ENCODE assay signal across 8 mouse cellular contexts in the genomic region with DNA sequence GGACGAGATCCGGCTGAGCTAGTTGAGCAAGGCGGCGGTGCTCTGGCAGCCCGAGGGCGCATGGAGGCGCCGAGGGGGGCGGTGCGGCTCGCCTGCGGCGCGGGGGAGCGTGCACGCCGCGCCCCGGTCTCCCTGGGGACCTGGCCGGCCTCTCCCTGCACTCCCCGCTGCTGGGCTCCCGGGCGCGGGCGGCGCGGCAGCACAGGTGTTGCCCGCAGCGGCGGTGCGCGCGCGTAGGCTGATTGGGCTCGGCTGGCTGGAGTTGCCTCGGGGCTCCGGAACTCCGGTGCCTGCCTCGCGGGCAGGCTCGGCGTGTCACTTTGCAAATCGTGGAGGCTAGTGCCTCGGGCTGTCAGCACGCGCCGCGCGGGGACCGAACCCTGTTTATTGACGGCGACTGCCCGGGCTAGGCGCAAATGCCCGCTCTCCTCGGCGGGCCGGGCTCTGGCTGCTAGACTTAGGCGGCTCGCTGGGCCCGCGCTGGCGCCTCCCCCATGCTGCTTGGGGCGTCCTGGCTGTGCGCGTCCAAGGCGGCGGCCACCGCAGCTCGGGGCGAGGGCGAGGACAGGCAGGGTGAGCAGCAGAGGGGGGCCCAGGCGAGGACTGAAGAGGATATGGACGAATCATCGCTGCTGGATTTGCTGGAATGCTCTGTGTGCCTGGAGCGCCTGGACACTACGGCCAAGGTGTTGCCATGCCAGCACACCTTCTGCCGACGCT. TPM values are rescaled to one million over a fixed set of nuclear protein-coding genes. Genes with fewer than 3 reads are reported as not detected.
DNase-seq lines count a peak whose midpoint lies in the region; ATAC-seq and TF ChIP-seq lines count a peak whose summit lies in the region.

TSS of gene Sh3rf3 (plus strand) at position 279 of the 720 bp plus-strand sequence.

- H3K27me3 ChIP-seq in intestine, embryonic 16.5 days (replicated peaks; ENCODE audit: control insufficient read depth, insufficient read depth, low read length) = peaks cover 31% of the 10 kb centered on the region
- peaks cover 18% of the 10 kb centered on the region for H3K27me3 ChIP-seq in limb, embryonic 14.5 days (ENCODE audit: control insufficient read depth, insufficient read depth, low read length)
- H3K27me3 ChIP-seq in midbrain, embryonic 16.5 days (ENCODE audit: control insufficient read depth, insufficient read depth, low read depth, low read length) = peaks cover 8% of the 10 kb centered on the region
- peaks cover 5% of the 10 kb centered on the region; the same call in 1 of the 2 replicates for H3K27me3 ChIP-seq in stomach, postnatal 0 days (ENCODE audit: control insufficient read depth, insufficient read depth, low read length)

- under 1% methylated on average over 67 of the region's 79 CpGs for WGBS in intestine, embryonic 16.5 days
- under 1% methylated on average over 49 of the region's 79 CpGs for WGBS in limb, embryonic 14.5 days
- WGBS in midbrain, embryonic 16.5 days = under 1% methylated on average over 52 of the region's 79 CpGs
- under 1% methylated on average over 71 of the region's 79 CpGs for WGBS in stomach, postnatal 0 days

- peak; percentile 32 for ATAC-seq in frontal cortex, adult (ENCODE audit: low TSS enrichment)
- peak; percentile 71 for ATAC-seq in intestine, embryonic 16.5 days
- ATAC-seq in limb, embryonic 14.5 days (ENCODE audit: low FRiP score, low read depth) = 0 out of 2 replicates have a peak, but pooled peaks have one; percentile 14
- ATAC-seq in midbrain, embryonic 16.5 days = peak; percentile 60
- ATAC-seq in stomach, postnatal 0 days (ENCODE audit: low FRiP score, low TSS enrichment) = peak; percentile 43

- 0 out of 2 replicates have a peak, but pooled peaks cover 6% of the 10 kb centered on the region for H3K4me1 ChIP-seq in intestine, embryonic 16.5 days (ENCODE audit: control insufficient read depth, insufficient read depth, low read length)
- no peaks in the 10 kb centered on the region for H3K4me1 ChIP-seq in limb, embryonic 14.5 days (ENCODE audit: control insufficient read depth, insufficient read depth, low read length)
- peaks cover 11% of the 10 kb centered on the region for H3K4me1 ChIP-seq in midbrain, embryonic 16.5 days (ENCODE audit: control insufficient read depth, insufficient read depth, low read length)
- no peaks in the 10 kb centered on the region for H3K4me1 ChIP-seq in stomach, postnatal 0 days (replicated peaks; ENCODE audit: control insufficient read depth, insufficient read depth)

- peak within 1 kb of the TSS; percentile 99 for H3K4me2 ChIP-seq in intestine, embryonic 16.5 days (ENCODE audit: low read depth, low read length)
- H3K4me2 ChIP-seq in limb, embryonic 14.5 days (replicated peaks; ENCODE audit: low read depth, low read length, severe bottlenecking) = peak within 1 kb of the TSS; percentile 100
- peak within 1 kb of the TSS; percentile 98 for H3K4me2 ChIP-seq in midbrain, embryonic 16.5 days (ENCODE audit: low read length)
- H3K4me2 ChIP-seq in stomach, postnatal 0 days (replicated peaks; ENCODE audit: low read depth) = peak within 1 kb of the TSS; percentile 99

- TF ChIP-seq CTCF in stomach, postnatal 0 days (IDR thresholded peaks at IDR 0.05; ENCODE audit: low read depth) = no peak

- no peak within 1 kb of the TSS; the same call in 1 of the 2 replicates for H3K27ac ChIP-seq in intestine, embryonic 16.5 days (ENCODE audit: low read length)
- H3K27ac ChIP-seq in limb, embryonic 14.5 days (replicated peaks; ENCODE audit: low read depth, low read length) = no peak within 1 kb of the TSS
- peak within 1 kb of the TSS; percentile 79 for H3K27ac ChIP-seq in midbrain, embryonic 16.5 days (ENCODE audit: low read length)
- H3K27ac ChIP-seq in stomach, postnatal 0 days (replicated peaks) = peak within 1 kb of the TSS; percentile 35; the same call in 1 of the 2 replicates

- H3K9me3 ChIP-seq in intestine, embryonic 16.5 days (ENCODE audit: control insufficient read depth, low read length) = no peaks in the 10 kb centered on the region
- H3K9me3 ChIP-seq in limb, embryonic 14.5 days (ENCODE audit: control insufficient read depth, low read length) = no peaks in the 10 kb centered on the region
- H3K9me3 ChIP-seq in midbrain, embryonic 16.5 days (replicated peaks; ENCODE audit: control insufficient read depth, low read length, poor library complexity, severe bottlenecking) = no peaks in the 10 kb centered on the region
- H3K9me3 ChIP-seq in stomach, postnatal 0 days (ENCODE audit: control insufficient read depth, low read length) = no peaks in the 10 kb centered on the region

- no peak for DNase-seq in frontal cortex, postnatal 36 days (ENCODE audit: low spot score in 2 of 2)
- DNase-seq in cerebellum, adult 8-10 months = peak; percentile 2
- peak; percentile 21 for DNase-seq in forelimb bud, embryonic 11.5 days (ENCODE audit: low read depth, low spot score)
- peak; percentile 34 for DNase-seq in limb, embryonic 14.5 days (ENCODE audit: low spot score)
- peak; percentile 45 for DNase-seq in stomach, postnatal 0 days (ENCODE audit: low spot score)

- H3K4me3 ChIP-seq in intestine, embryonic 16.5 days (ENCODE audit: low read length) = peak within 1 kb of the TSS; percentile 62
- H3K4me3 ChIP-seq in limb, embryonic 14.5 days (replicated peaks; ENCODE audit: low read length) = peak within 1 kb of the TSS; percentile 64
- H3K4me3 ChIP-seq in midbrain, embryonic 16.5 days (ENCODE audit: low read depth, low read length) = peak within 1 kb of the TSS; percentile 73
- H3K4me3 ChIP-seq in stomach, postnatal 0 days (ENCODE audit: low read depth, low read length) = peak within 1 kb of the TSS; percentile 66

- no peak for TF ChIP-seq POLR2A in limb, embryonic 14.5 days (IDR thresholded peaks at IDR 0.05; ENCODE audit: borderline replicate concordance, extremely low read depth, insufficient read depth, insufficient read length)

- TF ChIP-seq EP300 in stomach, postnatal 0 days (optimal IDR thresholded peaks at IDR 0.05) = no peak

- H3K36me3 ChIP-seq in intestine, embryonic 16.5 days (ENCODE audit: control insufficient read depth, insufficient read depth, low read length) = no peaks in the 10 kb centered on the region
- H3K36me3 ChIP-seq in limb, embryonic 14.5 days (ENCODE audit: control insufficient read depth, insufficient read depth, low read length) = no peaks in the 10 kb centered on the region
- H3K36me3 ChIP-seq in midbrain, embryonic 16.5 days (ENCODE audit: control insufficient read depth, insufficient read depth, low read length) = no peaks in the 10 kb centered on the region
- H3K36me3 ChIP-seq in stomach, postnatal 0 days (ENCODE audit: control insufficient read depth, insufficient read depth, low read length) = no peaks in the 10 kb centered on the region

- H3K9ac ChIP-seq in intestine, embryonic 16.5 days (ENCODE audit: low read depth, low read length) = peak within 1 kb of the TSS; percentile 60
- H3K9ac ChIP-seq in limb, embryonic 14.5 days (ENCODE audit: low read depth, low read length, severe bottlenecking) = peak within 1 kb of the TSS; percentile 59
- H3K9ac ChIP-seq in midbrain, embryonic 16.5 days (ENCODE audit: low read depth, low read length) = peak within 1 kb of the TSS; percentile 75
- H3K9ac ChIP-seq in stomach, postnatal 0 days (ENCODE audit: low read length) = peak within 1 kb of the TSS; percentile 54

RNA-seq across cellular contexts. Expression of gene Sh3rf3, which starts in this region (rescaled TPM):
- 0.12 and 0.23 TPM in 2 replicates for polyA plus RNA-seq in intestine, embryonic 16.5 days (2015; fragmentation: Nextera tagmentation; extraction: Ambion mirVana)
- 4.0 and 6.1 TPM in 2 replicates for polyA plus RNA-seq in limb, embryonic 14.5 days (2012; rRNA removed)
- 2.6 TPM in 2 replicates for polyA plus RNA-seq in limb, embryonic 14.5 days (2014; fragmentation: Nextera tagmentation; extraction: Ambion mirVana)
- polyA plus RNA-seq in midbrain, embryonic 16.5 days (2015; fragmentation: Nextera tagmentation; extraction: Ambion mirVana) = 3.1 and 3.2 TPM in 2 replicates
- polyA plus RNA-seq in stomach, postnatal 0 days (2015; fragmentation: Nextera tagmentation; extraction: Ambion mirVana) = 0.33 and 0.45 TPM in 2 replicates

Comparison
In these comparisons a context has a peak if more than half of its experiments do, and no peak if none do; other contexts are left out.
1. Peak in ATAC-seq, H3K4me3 ChIP-seq, H3K9ac ChIP-seq and H3K4me2 ChIP-seq in intestine, embryonic 16.5 days; RNA of the gene not detected or under 1 TPM.
2. Peak in DNase-seq, ATAC-seq, H3K4me3 ChIP-seq, H3K27ac ChIP-seq, H3K9ac ChIP-seq and H3K4me2 ChIP-seq in stomach, postnatal 0 days; RNA of the gene not detected or under 1 TPM.
3. ATAC-seq: peak in every context shown above with its lines; median percentile 71 in intestine, embryonic 16.5 days; 60 in midbrain, embryonic 16.5 days; 43 in stomach, postnatal 0 days; 32 in frontal cortex, adult; 14 in limb, embryonic 14.5 days.
4. DNase-seq: peak in cerebellum, adult 8-10 months (single experiment), forelimb bud, embryonic 11.5 days (single experiment) and limb, embryonic 14.5 days (single experiment); none in frontal cortex, postnatal 36 days (0 of 2).
5. Peak in every context shown above with its lines, with median percentiles within 50 percentile points of each other: H3K4me2 ChIP-seq, H3K4me3 ChIP-seq and H3K9ac ChIP-seq.